ENCODE assay signal across 8 mouse cellular contexts in genomic region chr2:118372561-118372900, GRCm38 (mm10). TPM values are rescaled to one million over a fixed set of nuclear protein-coding genes. Genes with fewer than 3 reads are reported as not detected.
DNase-seq lines count a peak whose midpoint lies in the region; ATAC-seq lines count a peak whose summit lies in the region.

No protein-coding gene starts in this region.

- ATAC-seq in heart, embryonic 14.5 days (ENCODE audit: insufficient number of reproducible peaks, insufficient read depth, low FRiP score, low read depth) = no peak
- peak; percentile 14; the same call in 1 of the 2 replicates for ATAC-seq in midbrain, embryonic 11.5 days (ENCODE audit: low FRiP score)

- peak overlapping the region; percentile 52; the same call in 1 of the 2 replicates for H3K9ac ChIP-seq in heart, embryonic 14.5 days (ENCODE audit: low read length)
- no peak overlapping the region; the same call in 1 of the 2 replicates for H3K9ac ChIP-seq in midbrain, embryonic 11.5 days (ENCODE audit: low read length)

- peak overlapping the region; percentile 42 to 50 for H3K4me3 ChIP-seq in heart, embryonic 14.5 days (ENCODE audit: control insufficient read depth in 1 of 2, insufficient read depth in 1 of 2, low read depth in 1 of 2, low read length in 2 of 2)
- peak overlapping the region; percentile 62 for H3K4me3 ChIP-seq in hindbrain, embryonic 10.5 days
- H3K4me3 ChIP-seq in midbrain, embryonic 11.5 days (ENCODE audit: low read depth, low read length) = peak overlapping the region; percentile 46

- H3K27ac ChIP-seq in heart, embryonic 14.5 days (replicated peaks in 1 of 2; ENCODE audit: control insufficient read depth in 1 of 2, insufficient read depth in 1 of 2, low read depth in 2 of 2, low read length in 2 of 2) = no peak overlapping the region
- H3K27ac ChIP-seq in hindbrain, embryonic 10.5 days = peak overlapping the region; percentile 84; the same call in 1 of the 2 replicates
- H3K27ac ChIP-seq in midbrain, embryonic 11.5 days (ENCODE audit: low read depth, low read length) = no peak overlapping the region

- H3K4me2 ChIP-seq in heart, embryonic 14.5 days (ENCODE audit: low read length) = peak overlapping the region; percentile 99
- peak overlapping the region; percentile 94 for H3K4me2 ChIP-seq in midbrain, embryonic 11.5 days

- no peaks in the 10 kb centered on the region for H3K36me3 ChIP-seq in heart, embryonic 14.5 days (ENCODE audit: control insufficient read depth, insufficient read depth, low read length)
- no peaks in the 10 kb centered on the region for H3K36me3 ChIP-seq in hindbrain, embryonic 10.5 days
- H3K36me3 ChIP-seq in midbrain, embryonic 11.5 days (ENCODE audit: control insufficient read depth, insufficient read depth, low read length) = no peaks in the 10 kb centered on the region

- peaks cover 38% of the 10 kb centered on the region for H3K27me3 ChIP-seq in heart, embryonic 14.5 days (ENCODE audit: control insufficient read depth, insufficient read depth, low read length)
- peaks cover 68% of the 10 kb centered on the region for H3K27me3 ChIP-seq in hindbrain, embryonic 10.5 days (ENCODE audit: insufficient read depth, poor library complexity, severe bottlenecking)
- H3K27me3 ChIP-seq in midbrain, embryonic 11.5 days (ENCODE audit: control insufficient read depth, insufficient read depth, low read length) = peaks cover 20% of the 10 kb centered on the region

- 14% methylated on average over 11 of the region's 11 CpGs for WGBS in heart, embryonic 14.5 days
- 9% methylated on average over 11 of the region's 11 CpGs for WGBS in hindbrain, embryonic 10.5 days
- WGBS in midbrain, embryonic 11.5 days = 9% methylated on average over 11 of the region's 11 CpGs

- no peak for DNase-seq in heart, postnatal 4 days
- DNase-seq in WW6 (ENCODE audit: low read depth, low spot score) = peak; percentile 7
- DNase-seq in hindbrain, embryonic 10.5 days (ENCODE audit: low spot score) = no peak
- no peak for DNase-seq in midbrain, embryonic 11.5 days (ENCODE audit: low spot score, missing footprints)
- DNase-seq in left cerebral cortex, postnatal 4 days = no peak
- no peak for DNase-seq in B cell, adult 2 months
- DNase-seq in frontal cortex, postnatal 25 days (ENCODE audit: low spot score in 2 of 2) = no peak

- H3K9me3 ChIP-seq in heart, embryonic 14.5 days (ENCODE audit: control insufficient read depth, low read length) = no peaks in the 10 kb centered on the region
- H3K9me3 ChIP-seq in hindbrain, embryonic 10.5 days = no peaks in the 10 kb centered on the region
- no peaks in the 10 kb centered on the region for H3K9me3 ChIP-seq in midbrain, embryonic 11.5 days (ENCODE audit: control insufficient read depth, low read length)

- peaks cover 4 to 18% of the 10 kb centered on the region in 2 experiments; a peak in 3 of 4 replicates for H3K4me1 ChIP-seq in heart, embryonic 14.5 days (ENCODE audit: control insufficient read depth in 2 of 2, insufficient read depth in 2 of 2, low read length in 2 of 2)
- peaks cover 18% of the 10 kb centered on the region for H3K4me1 ChIP-seq in hindbrain, embryonic 10.5 days (replicated peaks)
- H3K4me1 ChIP-seq in midbrain, embryonic 11.5 days (ENCODE audit: control insufficient read depth, insufficient read depth, low read length) = peaks cover 10% of the 10 kb centered on the region

- intact Hi-C loops in left cerebral cortex, postnatal 4 days (cut with DNase I) = no loop called here

RNA-seq across cellular contexts. Expression of gene Gpr176, which starts 0.7 kb away (rescaled TPM):
- 0.53 and 0.76 TPM in 2 replicates for polyA plus RNA-seq in heart, embryonic 14.5 days (2014; fragmentation: Nextera tagmentation; extraction: Ambion mirVana)
- total RNA-seq in heart, postnatal 4 days (2021) = 1 to 10 TPM in 1 of 2 experiments, under 1 TPM in 1; 0.76 to 1.1 TPM
- 0.39 TPM in 2 replicates for polyA plus RNA-seq in hindbrain, embryonic 10.5 days (2016; fragmentation: Nextera tagmentation; extraction: Ambion mirVana)
- polyA plus RNA-seq in midbrain, embryonic 11.5 days (2014; fragmentation: Nextera tagmentation; extraction: Ambion mirVana) = 0.25 TPM in 2 replicates
- total RNA-seq in left cerebral cortex, postnatal 4 days (2021) = 10 to 100 TPM; 11.2 to 13.3 TPM

RNA-seq across cellular contexts. Expression of gene Eif2ak4, which starts 15.9 kb away (rescaled TPM):
- polyA plus RNA-seq in heart, embryonic 14.5 days (2014; fragmentation: Nextera tagmentation; extraction: Ambion mirVana) = 6.7 and 8.2 TPM in 2 replicates
- 10 to 100 TPM; 14.1 to 14.3 TPM for total RNA-seq in heart, postnatal 4 days (2021)
- polyA plus RNA-seq in hindbrain, embryonic 10.5 days (2016; fragmentation: Nextera tagmentation; extraction: Ambion mirVana) = 11.4 and 14.2 TPM in 2 replicates
- polyA plus RNA-seq in midbrain, embryonic 11.5 days (2014; fragmentation: Nextera tagmentation; extraction: Ambion mirVana) = 11.6 and 11.8 TPM in 2 replicates
- total RNA-seq in left cerebral cortex, postnatal 4 days (2021) = 10 to 100 TPM; 23.1 to 26.7 TPM
